Mouse (Mus musculus): ENCODE data around the gene Gabrr2.

GRCm38 (mm10) chr4:33062981-33063380, at the start of gene Gabrr2:
- TF ChIP-seq ZNF384 (IDR thresholded peaks at IDR 0.05; ENCODE audit: low read depth, low read length) = no peak
- no peak for TF ChIP-seq ZC3H11A (IDR thresholded peaks at IDR 0.05; ENCODE audit: borderline replicate concordance, low read depth, low read length)
- no peak for TF ChIP-seq CHD2 (IDR thresholded peaks at IDR 0.05; ENCODE audit: low read depth, low read length)
- TF ChIP-seq MAFK (IDR thresholded peaks at IDR 0.05; ENCODE audit: insufficient read depth, low read depth, low read length) = no peak
